Mouse (Mus musculus) lung, postnatal 0 days (tissue): ENCODE data around the gene Tmem59l. TPM values are rescaled to one million over a fixed set of nuclear protein-coding genes. Genes with fewer than 3 reads are reported as not detected.
A peak's percentile ranks its signal among the peaks of the same experiment; 100 is the strongest.

Source experiments
- ATAC-seq: fragments of 200-750 bp; cut with Nextera tagmentation; 2 replicates; pipeline ENCODE4 v1.8.0; 2017; ENCODE audit warnings: moderate library complexity
- DNase-seq: peaks from one replicate; pipeline ENCODE4 v3.0.0-alpha.2; 2016; ENCODE audit warnings: low spot score
- H3K27ac ChIP-seq: fragments of 300-500 bp; sonication (generic); 2 replicates; pipeline ENCODE4 v1.5.1; 2014; ENCODE audit warnings: antibody characterized with exemption, mild to moderate bottlenecking, low read length, mixed read lengths
- H3K27me3 ChIP-seq: fragments of 300-500 bp; sonication (generic); replicated peaks from 2 replicates; pipeline ENCODE4 v1.6.1; 2014; ENCODE audit warnings: low read length, mixed read lengths; ENCODE audit not compliant: insufficient read depth
- H3K36me3 ChIP-seq: fragments of 300-500 bp; sonication (generic); 2 replicates; pipeline ENCODE4 v1.6.1; 2014; ENCODE audit warnings: low read length, mixed read lengths; ENCODE audit not compliant: insufficient read depth
- H3K4me1 ChIP-seq: fragments of 300-500 bp; sonication (generic); 2 replicates; pipeline ENCODE4 v1.6.1; 2014; ENCODE audit warnings: antibody characterized with exemption, low read depth, low read length, mixed read lengths; ENCODE audit not compliant: insufficient read depth
- H3K4me2 ChIP-seq: fragments of 300-500 bp; sonication (generic); replicated peaks from 2 replicates; pipeline ENCODE4 v1.6.1; 2014; ENCODE audit warnings: low read depth, mild to moderate bottlenecking, low read length, moderate library complexity, mixed read lengths
- H3K4me3 ChIP-seq: fragments of 300-500 bp; sonication (generic); 2 replicates; pipeline ENCODE4 v1.5.1; 2014; ENCODE audit warnings: low read depth, low read length
- H3K9ac ChIP-seq: fragments of 300-500 bp; sonication (generic); replicated peaks from 2 replicates; pipeline ENCODE4 v1.6.1; 2014; ENCODE audit warnings: low read depth, mild to moderate bottlenecking
- H3K9me3 ChIP-seq: fragments of 300-500 bp; sonication (generic); 2 replicates; pipeline ENCODE4 v1.6.1; 2016; ENCODE audit warnings: low read length, mixed read lengths
- CTCF ChIP-seq: IDR thresholded peaks from 2 replicates; pipeline ENCODE4 v1.5.1; 2016; ENCODE audit warnings: antibody characterized with exemption, mild to moderate bottlenecking
- EP300 ChIP-seq: IDR thresholded peaks from 2 replicates; pipeline ENCODE4 v1.6.1; 2016; ENCODE audit warnings: antibody characterized with exemption, mild to moderate bottlenecking, control low read depth
- WGBS: fragments of 180-500 bp; shearing (Covaris S2); extraction: QIAGEN DNeasy Blood & Tissue Kit; methylation state at CpG from one replicate; pipeline ENCODE4 v1.1.7; 2014; 5-methylcytosine and 5-hydroxymethylcytosine counted together
- polyA plus RNA-seq: library from polyadenylated mRNA; unstranded; fragments of >200 nt; fragmentation: Nextera tagmentation; extraction: Ambion mirVana; gene quantifications from 2 replicates; pipeline ENCODE4 v1.2.1, GENCODE M21; 2015

Gene Tmem59l
- polyA plus RNA-seq, result 4.1 and 5.2 TPM in 2 replicates

DNA sequence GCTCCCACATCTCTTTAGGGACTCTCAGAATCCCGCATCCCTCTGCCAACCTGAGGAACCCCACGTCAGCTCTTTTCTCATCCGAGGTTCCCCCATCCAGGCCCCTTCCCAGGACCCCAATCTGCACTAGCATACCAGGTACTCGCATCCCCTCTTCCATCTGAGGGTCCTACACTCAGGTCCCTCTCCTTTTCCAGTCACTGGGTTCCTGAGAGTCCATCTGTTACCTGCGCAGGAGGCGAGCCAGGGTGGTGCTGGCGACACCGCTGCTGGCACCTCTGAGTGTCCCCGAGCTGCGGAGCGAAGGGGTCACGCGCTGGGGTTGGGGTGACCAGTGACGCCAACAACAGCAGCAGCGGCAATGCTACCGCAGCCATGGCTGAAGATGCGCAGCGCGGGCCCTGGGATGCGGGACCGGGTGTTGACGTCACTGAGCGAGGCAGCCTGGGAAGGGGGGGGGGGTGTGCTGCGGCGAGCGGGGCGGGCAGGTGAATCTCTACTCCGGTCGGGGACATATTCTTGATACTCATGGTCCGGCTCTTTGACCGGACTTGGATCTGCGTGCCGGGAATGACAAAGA lies at the start of gene Tmem59l:
Gene Tmem59l (minus strand): TSS at position 418 of the 580 bp plus-strand sequence.
- Histone ChIP-seq H3K9me3 (no peaks in the 10 kb centered on the region), H3K4me2 (peak within 1 kb of the TSS; percentile 44), H3K9ac (no peak within 1 kb of the TSS), H3K36me3 (no peaks in the 10 kb centered on the region), H3K27me3 (peaks cover 35% of the 10 kb centered on the region), H3K27ac (peak within 1 kb of the TSS; percentile 88), H3K4me1 (peaks cover 16% of the 10 kb centered on the region), H3K4me3 (peak within 1 kb of the TSS; percentile 15; the same call in 1 of the 2 replicates)
- ATAC-seq (no peak), DNase-seq (no peak)
- 8% methylated on average over 30 of the region's 33 CpGs for WGBS
- TF ChIP-seq EP300 (no peak), CTCF (no peak)

DNA sequence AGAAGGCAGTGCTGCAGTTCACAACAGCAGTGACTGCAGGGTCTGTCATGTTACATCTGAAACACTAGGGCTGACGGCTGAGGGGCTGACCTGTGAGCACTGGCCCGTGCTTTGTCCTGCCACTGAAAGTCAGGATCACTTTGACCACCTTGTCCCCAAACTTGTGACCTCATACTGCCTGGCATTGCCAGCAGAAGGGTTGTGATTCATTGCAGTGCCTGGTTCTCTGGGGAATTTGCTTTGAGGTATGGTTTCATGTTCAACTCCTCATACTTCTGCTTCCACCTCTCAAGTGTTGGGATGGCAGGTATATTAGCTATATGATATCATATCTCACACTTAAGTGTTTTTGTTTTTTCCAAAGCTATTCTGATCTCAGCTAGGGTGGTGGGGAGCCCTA lies 48.5 kb upstream of the Tmem59l start:
- H3K4me3 ChIP-seq, result no peak overlapping the region
- ATAC-seq (no peak), DNase-seq (no peak)
- WGBS, result 71% methylated on average over 2 of the region's 2 CpGs
- H3K36me3 ChIP-seq, result peaks cover 24% of the 10 kb centered on the region
- H3K4me2 ChIP-seq, result no peak overlapping the region
- H3K9me3 ChIP-seq, result no peaks in the 10 kb centered on the region
- no peak overlapping the region for H3K27ac ChIP-seq
- H3K27me3 ChIP-seq, result no peaks in the 10 kb centered on the region
- peaks cover 6% of the 10 kb centered on the region; the same call in 1 of the 2 replicates for H3K4me1 ChIP-seq
- TF ChIP-seq CTCF (no peak), EP300 (no peak)
- H3K9ac ChIP-seq, result no peak overlapping the region

DNA sequence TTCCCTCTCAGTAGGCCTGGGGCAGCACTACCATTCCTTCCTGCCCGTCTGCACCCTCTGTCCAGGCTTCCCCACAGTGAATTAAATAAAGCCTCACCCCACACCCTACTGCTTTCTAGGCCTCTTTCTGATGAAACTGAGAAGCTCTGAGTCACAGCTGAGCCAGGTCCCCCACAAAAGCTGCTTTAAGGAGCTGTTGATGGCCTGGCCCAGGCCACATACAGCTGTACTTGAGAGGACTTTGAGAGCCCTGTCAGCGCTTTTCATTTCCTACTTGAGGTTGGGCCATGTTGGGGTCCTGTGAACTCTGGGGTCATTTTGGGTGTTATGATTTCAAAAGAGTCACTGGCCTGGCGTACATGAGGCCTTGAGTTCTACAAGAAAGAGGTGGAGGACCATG lies 48.1 kb upstream of the Tmem59l start:
- H3K9me3 ChIP-seq, result no peaks in the 10 kb centered on the region
- ATAC-seq, result no peak
- H3K9ac ChIP-seq, result no peak overlapping the region
- no peak overlapping the region for H3K4me3 ChIP-seq
- H3K4me2 ChIP-seq, result no peak overlapping the region
- peak overlapping the region; percentile 68; the same call in 1 of the 2 replicates for H3K27ac ChIP-seq
- H3K27me3 ChIP-seq, result no peaks in the 10 kb centered on the region
- TF ChIP-seq CTCF (no peak), EP300 (no peak)
- peaks cover 24% of the 10 kb centered on the region for H3K36me3 ChIP-seq
- WGBS, result 70% methylated on average over 3 of the region's 3 CpGs
- DNase-seq, result peak; percentile 73
- H3K4me1 ChIP-seq, result peaks cover 3% of the 10 kb centered on the region; the same call in 1 of the 2 replicates

DNA sequence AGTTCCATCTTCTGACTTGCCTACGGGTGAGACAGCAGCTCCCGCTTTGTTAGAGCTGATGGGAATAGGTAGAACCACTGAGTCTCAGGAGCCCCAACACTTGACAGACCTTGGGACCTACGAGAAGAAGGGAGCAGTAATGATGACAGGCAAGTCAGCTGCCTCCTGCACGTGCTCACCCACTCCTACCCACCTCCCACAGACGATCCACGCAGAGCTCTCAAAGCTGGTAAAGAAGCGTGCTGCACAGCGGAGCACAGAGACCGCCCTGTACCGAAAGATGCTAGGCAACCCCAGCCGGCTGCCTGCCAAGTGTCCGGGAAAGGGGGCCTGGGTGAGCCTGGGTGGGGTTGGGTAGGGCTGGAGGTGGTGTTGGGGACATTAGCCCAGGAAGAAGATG lies 47.1 kb upstream of the Tmem59l start:
- no peak for DNase-seq
- Histone ChIP-seq H3K4me3 (no peak overlapping the region), H3K36me3 (peaks cover 24% of the 10 kb centered on the region), H3K9me3 (no peaks in the 10 kb centered on the region), H3K27me3 (no peaks in the 10 kb centered on the region), H3K9ac (no peak overlapping the region), H3K4me2 (no peak overlapping the region), H3K27ac (peak overlapping the region; percentile 68; the same call in 1 of the 2 replicates), H3K4me1 (no peaks in the 10 kb centered on the region)
- ATAC-seq, result no peak
- 90% methylated on average over 12 of the region's 12 CpGs for WGBS
- TF ChIP-seq CTCF, result no peak
- no peak for TF ChIP-seq EP300

DNA sequence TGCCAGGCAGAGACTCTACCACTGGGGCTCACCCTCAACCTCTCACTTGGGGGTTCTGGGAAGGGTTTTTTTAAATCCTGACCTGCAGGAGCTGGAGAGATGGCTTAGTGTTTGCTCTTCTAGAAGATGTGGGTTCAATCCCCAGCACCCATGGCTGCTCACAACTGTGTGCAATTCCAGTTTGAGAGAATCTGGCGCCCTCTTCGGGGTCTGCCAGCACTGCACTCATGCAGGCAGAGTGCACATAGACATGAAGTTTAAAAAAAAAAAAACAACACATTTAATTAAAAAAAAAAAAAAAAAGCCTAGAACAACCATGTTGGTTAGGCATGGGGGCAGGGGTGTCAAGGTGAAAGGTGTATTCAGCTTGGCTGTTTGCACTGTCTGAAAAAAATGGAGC lies 43.2 kb upstream of the Tmem59l start:
- no peak overlapping the region for H3K27ac ChIP-seq
- WGBS, result 94% methylated on average over 2 of the region's 2 CpGs
- H3K27me3 ChIP-seq, result no peaks in the 10 kb centered on the region
- no peaks in the 10 kb centered on the region for H3K9me3 ChIP-seq
- DNase-seq (no peak), ATAC-seq (no peak)
- no peak overlapping the region for H3K4me3 ChIP-seq
- H3K4me2 ChIP-seq, result no peak overlapping the region
- no peaks in the 10 kb centered on the region for H3K4me1 ChIP-seq
- TF ChIP-seq CTCF, result peak; percentile 22; the same call in 1 of the 2 replicates
- no peak for TF ChIP-seq EP300
- peaks cover 15% of the 10 kb centered on the region for H3K36me3 ChIP-seq
- H3K9ac ChIP-seq, result no peak overlapping the region

DNA sequence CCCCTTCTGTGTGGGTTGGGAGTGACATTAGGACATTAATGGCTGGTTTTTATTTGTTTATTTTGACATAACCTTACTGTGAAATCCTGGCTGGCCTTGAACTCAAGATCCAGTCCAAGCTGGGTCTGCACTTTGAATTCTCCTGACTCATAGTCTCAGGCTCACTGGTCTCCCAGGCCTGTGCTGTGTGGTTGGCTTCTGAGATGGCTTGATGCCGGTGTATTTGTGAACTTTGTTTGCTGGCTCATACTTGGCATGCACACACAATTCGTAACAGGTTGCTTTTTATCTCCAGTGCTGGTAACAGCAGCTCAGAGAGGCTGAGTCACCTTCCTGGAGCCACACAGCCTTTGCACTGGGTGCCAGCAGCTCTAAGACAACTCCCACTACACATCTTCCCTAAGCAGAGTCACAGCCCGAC lies 42.6 kb upstream of the Tmem59l start:
- H3K36me3 ChIP-seq, result peaks cover 15% of the 10 kb centered on the region
- H3K27ac ChIP-seq, result no peak overlapping the region
- H3K27me3 ChIP-seq, result no peaks in the 10 kb centered on the region
- no peak for TF ChIP-seq CTCF
- TF ChIP-seq EP300, result no peak
- no peak overlapping the region for H3K4me3 ChIP-seq
- H3K9ac ChIP-seq, result no peak overlapping the region
- ATAC-seq, result no peak
- no peak overlapping the region for H3K4me2 ChIP-seq
- H3K4me1 ChIP-seq, result no peaks in the 10 kb centered on the region
- DNase-seq, result no peak
- WGBS, result 91% methylated on average over 3 of the region's 3 CpGs
- no peaks in the 10 kb centered on the region for H3K9me3 ChIP-seq
